16 mouse cellular contexts compared by ENCODE assay signal in genomic region chr7:126471361-126471760, GRCm38 (mm10). TPM values are rescaled to one million over a fixed set of nuclear protein-coding genes. Genes with fewer than 3 reads are reported as not detected.
"Had no signal": no experiment of that assay in that cellular context is flagged by ENCODE, and none has a peak within 500 bp of the region (broad histone marks: within the 10 kb centered on the region; RNA-seq: fewer than 3 reads in every experiment).

No protein-coding gene starts in this region.

- ATAC-seq: intestine, postnatal 0 days; lung, postnatal 0 days had no signal

- H3K9ac ChIP-seq: lung, embryonic 14.5 days; stomach, embryonic 15.5 days had no signal

- H3K4me3 ChIP-seq: layer of hippocampus, adult 2 months; limb, embryonic 13.5 days; stomach, embryonic 15.5 days had no signal

- H3K9me3 ChIP-seq: limb, embryonic 13.5 days; stomach, embryonic 15.5 days had no signal

- H3K4me2 ChIP-seq: limb, embryonic 13.5 days; lung, embryonic 14.5 days; midbrain, embryonic 11.5 days; stomach, embryonic 15.5 days had no signal

- DNase-seq: kidney, adult 2 months; kidney, postnatal 25 days; layer of hippocampus, adult 9-11 months; lung, embryonic 14.5 days; midbrain, embryonic 14.5 days; retina, postnatal 1 day; right cerebral cortex, postnatal 25 days; spleen, adult 18-20 months had no signal

- H3K27me3 ChIP-seq: limb, embryonic 13.5 days; stomach, embryonic 15.5 days had no signal

- H3K27ac ChIP-seq: kidney, postnatal 0 days; layer of hippocampus, adult 2 months; limb, embryonic 13.5 days; stomach, embryonic 15.5 days had no signal

RNA-seq across cellular contexts. Expression of gene Atp2a1, which starts 8.5 kb away (rescaled TPM):
- polyA plus RNA-seq: lung, embryonic 14.5 days; macrophage had no signal
